Mouse (Mus musculus) skeletal muscle tissue, adult 2 months (tissue): ENCODE results near the gene Atxn2.
A peak's percentile ranks its signal among the peaks of the same experiment; 100 is the strongest.
"Not testable (repeated sequence)": the region's sequence is repeated elsewhere in the genome, so short reads cannot be mapped to it uniquely, and the experiment has no call there.

ENCODE experiments used
- DNase-seq: peaks from one replicate; pipeline ENCODE4 v3.0.0-alpha.2; 2012; ENCODE audit warnings: low read depth, low spot score

Atxn2 gene

GRCm38 (mm10) chr5:121711174-121711927 is at the start of gene Atxn2:
TSS of gene Atxn2 (plus strand) at chr5:121711337.
- peak; percentile 82 for DNase-seq

DNA sequence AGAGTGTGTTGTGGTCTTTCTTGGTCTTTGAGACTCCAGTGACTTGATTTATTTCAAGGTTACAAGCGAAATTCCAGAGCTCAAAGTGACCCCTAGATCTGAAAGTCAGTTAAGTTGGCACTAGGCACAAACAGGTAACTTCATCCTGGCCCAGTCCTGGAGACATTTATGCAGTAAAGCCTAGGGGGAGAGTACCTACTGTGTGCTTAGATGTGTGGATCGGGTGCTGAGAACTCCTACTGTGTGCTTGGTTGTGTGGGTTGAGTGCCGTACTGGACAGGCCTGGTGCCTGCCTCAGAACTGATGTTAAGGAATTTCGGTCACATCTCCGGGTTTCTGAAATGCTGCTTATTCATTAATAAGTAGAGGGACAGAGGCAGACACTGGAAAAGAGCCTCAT is 49.6 kb upstream of the Atxn2 start:
- no peak for DNase-seq

GRCm38 (mm10) chr5:121663456-121663855 is 47.7 kb upstream of the Atxn2 start:
- DNase-seq, result no peak

GRCm38 (mm10) chr5:121664078-121664477 is 47.1 kb upstream of the Atxn2 start:
- no peak for DNase-seq

DNA sequence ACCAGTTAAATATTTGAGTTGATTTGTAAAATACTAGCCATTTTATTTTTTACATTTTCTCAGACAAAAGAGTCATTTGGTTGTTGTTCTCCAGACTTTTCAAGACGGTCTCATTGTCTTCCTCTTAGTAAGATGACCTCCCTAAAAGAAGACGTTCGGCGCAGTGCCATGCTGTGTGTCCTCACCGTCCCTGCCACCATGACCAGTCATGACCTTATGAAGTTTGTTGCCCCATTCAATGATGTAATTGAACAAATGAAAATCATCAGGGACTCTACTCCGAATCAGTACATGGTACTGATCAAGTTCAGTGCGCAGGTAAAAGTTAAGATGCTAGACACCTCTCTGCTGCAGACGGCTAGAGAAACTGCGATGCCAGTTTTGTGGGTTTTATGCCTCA is 46.2 kb upstream of the Atxn2 start:
- no peak for DNase-seq

DNA sequence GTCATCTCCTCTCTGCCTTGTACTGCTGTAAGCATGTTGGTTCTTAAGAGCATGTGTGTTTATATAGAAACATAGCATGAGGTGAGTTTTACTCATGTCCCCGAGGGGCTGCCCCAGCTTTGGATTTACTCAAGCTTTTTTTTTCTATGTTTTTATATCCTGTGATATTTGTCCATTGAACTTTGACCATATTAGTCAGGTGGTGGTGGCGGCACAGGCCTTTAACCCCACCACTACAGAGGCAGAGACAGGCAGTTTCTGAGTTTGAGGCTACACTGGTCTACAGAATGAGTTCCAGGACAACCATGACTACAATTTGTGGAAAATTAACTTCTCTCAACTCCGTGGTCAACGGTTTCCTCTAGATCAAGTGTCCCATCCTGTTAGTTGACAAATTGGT is 44.1 kb upstream of the Atxn2 start:
- DNase-seq, result no peak

DNA sequence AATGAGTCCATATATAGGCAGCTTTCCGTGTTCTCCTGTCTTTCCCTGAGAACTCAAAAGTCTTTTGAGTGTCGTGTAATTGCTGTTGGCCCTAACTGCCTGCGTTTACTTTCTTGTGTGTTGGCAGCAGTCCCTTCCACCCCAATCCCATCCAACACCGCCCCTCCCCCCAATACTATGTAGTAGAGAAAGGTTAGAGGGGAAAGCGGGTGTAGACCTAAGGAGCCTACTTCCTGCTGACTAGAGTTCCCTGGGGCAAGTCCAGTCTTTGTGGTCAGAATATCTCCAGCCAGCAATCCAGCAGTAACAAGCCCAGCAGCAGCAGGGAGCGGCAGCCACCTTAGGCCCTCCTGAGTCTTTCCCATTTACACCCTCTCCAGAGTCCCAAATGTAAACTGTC is 42.7 kb upstream of the Atxn2 start:
- no peak for DNase-seq

DNA sequence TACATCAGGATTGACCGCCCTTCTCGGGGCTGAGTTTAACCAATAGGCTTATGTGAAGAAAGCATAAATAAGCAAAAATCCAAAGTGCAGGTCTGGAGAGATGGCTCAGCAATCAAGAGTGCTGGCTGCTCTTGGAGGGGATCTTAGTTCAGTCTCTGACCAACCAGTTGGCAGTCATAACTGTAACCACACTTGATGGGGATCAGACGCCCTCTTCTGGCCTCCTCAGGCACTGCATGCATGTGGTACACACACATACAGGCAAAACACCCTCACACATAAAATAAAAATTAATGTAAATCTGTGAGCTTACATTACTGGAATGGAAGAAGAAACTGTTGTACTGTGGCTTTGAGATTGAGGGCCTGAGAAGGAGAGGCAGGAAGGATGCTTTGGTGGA is 40.7 kb upstream of the Atxn2 start:
- DNase-seq, result no peak

- no peak for DNase-seq
These were observed 28.9 kb upstream of the Atxn2 start for GRCm38 (mm10) chr5:121682250-121682649.

- DNase-seq, result no peak
These were observed 25.6 kb upstream of the Atxn2 start for GRCm38 (mm10) chr5:121685495-121685894.

- DNase-seq, result no peak
These were observed 24.8 kb upstream of the Atxn2 start for GRCm38 (mm10) chr5:121686113-121686898.

DNA sequence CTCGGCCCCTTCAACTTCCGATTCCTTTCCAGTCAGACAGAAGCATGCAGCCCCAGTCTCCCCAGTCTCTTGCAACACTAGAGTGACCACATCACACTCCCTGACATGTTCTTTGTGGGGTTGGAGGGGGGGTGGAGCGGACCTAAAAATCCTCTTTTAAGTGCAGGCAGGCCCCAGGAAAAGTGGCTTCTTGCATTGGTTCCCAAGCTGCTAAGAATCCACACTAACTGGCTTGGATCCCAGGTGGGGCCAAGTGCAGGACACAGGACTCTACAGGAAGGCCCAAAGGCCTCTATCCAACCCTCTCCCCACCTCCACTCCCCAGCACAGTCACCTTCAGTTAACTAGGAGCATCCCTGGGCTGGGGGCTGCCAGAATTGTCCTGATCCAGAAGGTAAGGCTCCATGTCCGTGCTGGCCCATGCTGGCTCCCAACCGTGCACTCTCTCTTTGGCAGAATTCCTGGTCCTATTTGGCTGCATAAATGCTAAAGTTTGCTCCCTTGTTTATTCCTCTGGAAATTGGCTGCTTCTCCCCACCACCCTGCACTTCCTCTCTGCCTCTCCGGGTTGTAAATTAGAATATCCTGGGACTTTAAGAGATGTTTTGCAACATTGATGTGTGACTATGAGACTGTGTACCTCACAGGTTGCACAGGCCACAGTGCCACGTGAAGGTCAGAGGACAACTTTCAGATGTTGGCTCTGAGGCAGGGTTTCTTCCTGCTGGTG is 20.5 kb upstream of the Atxn2 start:
- no peak for DNase-seq

GRCm38 (mm10) chr5:121691436-121691835 is 19.7 kb upstream of the Atxn2 start:
- not testable (repeated sequence) for DNase-seq

GRCm38 (mm10) chr5:121692897-121693296 is 18.2 kb upstream of the Atxn2 start:
- DNase-seq, result no peak

GRCm38 (mm10) chr5:121696761-121697160 is 14.4 kb upstream of the Atxn2 start:
- no peak for DNase-seq

DNA sequence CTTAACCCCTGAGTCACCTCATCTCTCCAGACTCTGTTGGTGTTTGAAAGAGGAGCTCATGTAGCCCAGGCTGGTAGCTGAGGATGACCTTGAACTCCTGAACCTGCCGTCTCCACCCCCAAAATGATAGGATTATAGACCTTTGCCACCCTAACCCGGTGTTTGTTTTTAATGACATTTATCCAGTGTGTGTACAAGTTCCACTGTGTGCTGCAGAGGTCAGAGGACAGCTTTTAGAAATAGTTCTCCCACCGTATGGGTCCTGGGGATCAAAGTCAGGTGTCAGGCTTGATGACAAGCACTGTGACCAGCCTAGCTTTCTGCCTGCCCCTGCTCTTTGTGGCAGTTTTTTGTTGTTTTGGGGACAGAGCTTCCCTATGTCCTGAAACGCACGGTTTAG is 11.2 kb upstream of the Atxn2 start:
- no peak for DNase-seq

- no peak for DNase-seq
These were observed 10.6 kb upstream of the Atxn2 start for GRCm38 (mm10) chr5:121700496-121700895.

DNA sequence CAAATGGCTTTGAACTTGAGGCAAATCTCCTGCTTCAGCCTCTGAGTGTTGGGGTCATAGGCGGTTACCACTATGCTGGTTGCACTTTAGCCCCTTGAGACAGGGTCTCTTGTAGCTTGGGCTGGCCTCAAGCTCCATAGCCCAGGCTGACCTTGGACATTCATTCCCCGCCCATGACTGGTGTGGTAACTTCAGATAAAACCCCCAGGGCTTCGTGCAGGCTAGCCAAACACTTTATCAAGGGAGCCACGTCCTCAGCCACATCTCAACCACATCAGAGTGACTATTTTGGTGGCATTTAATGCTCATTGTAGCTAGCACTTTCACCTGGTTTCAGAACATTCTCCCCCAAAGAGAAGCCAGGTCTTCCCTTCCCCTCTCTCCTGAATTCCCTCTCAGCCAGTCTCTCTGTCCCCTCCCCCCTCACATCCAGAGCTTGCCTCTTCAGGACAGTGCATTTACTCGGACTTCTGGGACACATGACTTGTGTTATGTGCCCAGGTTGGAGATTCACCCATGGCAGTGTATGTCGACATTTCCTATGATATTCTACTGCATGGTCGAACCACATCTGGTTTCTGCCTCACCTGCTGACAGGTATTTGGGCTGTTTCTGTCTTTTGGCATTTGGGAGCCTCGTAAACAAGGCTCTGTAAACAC is 9.9 kb upstream of the Atxn2 start:
- no peak for DNase-seq

- no peak for DNase-seq
These were observed 7.8 kb upstream of the Atxn2 start for GRCm38 (mm10) chr5:121703341-121703740.

GRCm38 (mm10) chr5:121704512-121705248 is 6.5 kb upstream of the Atxn2 start:
- no peak for DNase-seq

- no peak for DNase-seq
These were observed 735 bp upstream of the Atxn2 start for GRCm38 (mm10) chr5:121710402-121710801.
